Mouse (Mus musculus) layer of hippocampus, adult 2 months (tissue): ENCODE measurements at regions not wholly inside any gene's neighbourhood (a gene's known extent, or its start where the extent isn't known, plus 50 kb on each side); places are given as distances from the start of the nearest gene placed in this dataset.

Experiments used
- DNase-seq, 2 experiments: peaks; one replicate each; pipeline ENCODE4 v3.0.0; 2022; ENCODE audit warnings: low spot score in 2 of 2
- H3K27ac ChIP-seq: fragments of 200-600 bp; 2 replicates; pipeline ENCODE4 v1.8.1; 2022
- H3K4me3 ChIP-seq: fragments of 200-600 bp; 2 replicates; pipeline ENCODE4 v1.8.1; 2022; ENCODE audit warnings: mild to moderate bottlenecking
- CTCF ChIP-seq: fragments of 200-600 bp; conservative IDR thresholded peaks from 2 replicates; pipeline ENCODE4 v1.8.1; 2022; ENCODE audit warnings: antibody characterized with exemption, mild to moderate bottlenecking, moderate library complexity

DNA sequence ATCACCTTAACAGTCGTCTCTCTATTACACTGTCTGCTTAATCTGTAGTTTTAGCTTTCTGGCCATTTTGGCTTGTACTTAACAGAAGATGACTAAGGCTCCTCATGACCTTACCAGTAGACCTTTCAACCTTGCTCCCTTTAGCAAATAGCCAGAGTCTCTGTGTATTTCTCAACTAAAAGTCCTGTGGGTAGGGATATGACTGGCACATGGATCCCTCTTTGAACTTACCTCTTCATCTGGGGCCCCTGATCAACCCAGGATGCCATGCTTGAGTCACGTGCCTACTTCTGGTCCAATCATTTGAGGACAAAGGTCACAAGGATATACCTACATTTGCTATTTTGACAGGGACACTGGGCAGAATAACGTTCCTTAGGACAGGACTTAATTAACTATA, 292.7 kb downstream of the Cog6 start:
- no peak for TF ChIP-seq CTCF
- DNase-seq = no peak

DNA sequence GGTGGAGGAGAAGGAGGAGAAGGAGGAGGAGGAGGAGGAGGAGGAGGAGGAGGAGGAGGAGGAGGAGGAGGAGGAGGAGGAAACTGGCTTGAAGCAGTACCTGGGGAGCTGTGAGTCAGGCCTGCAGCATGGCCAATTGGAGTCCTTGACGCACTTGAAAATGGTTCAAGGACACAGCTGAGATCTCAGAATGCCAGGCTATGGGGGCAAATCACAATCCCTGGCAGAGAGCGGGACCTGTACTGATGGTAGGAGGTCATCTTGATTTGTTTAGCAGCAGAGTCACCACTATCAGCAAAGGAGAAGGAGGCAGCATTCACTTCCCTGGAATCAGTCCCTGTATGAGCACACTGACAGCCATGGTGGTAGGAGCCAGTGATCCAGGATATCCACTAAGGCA, 294.1 kb downstream of the Cog6 start:
- TF ChIP-seq CTCF = no peak
- Histone ChIP-seq H3K4me3 (no peak overlapping the region), H3K27ac (no peak overlapping the region)
- no peak for DNase-seq

More for the DNA sequence above, 292.7 kb downstream of the Cog6 start:
- Histone ChIP-seq H3K27ac (no peak overlapping the region), H3K4me3 (no peak overlapping the region)

DNA sequence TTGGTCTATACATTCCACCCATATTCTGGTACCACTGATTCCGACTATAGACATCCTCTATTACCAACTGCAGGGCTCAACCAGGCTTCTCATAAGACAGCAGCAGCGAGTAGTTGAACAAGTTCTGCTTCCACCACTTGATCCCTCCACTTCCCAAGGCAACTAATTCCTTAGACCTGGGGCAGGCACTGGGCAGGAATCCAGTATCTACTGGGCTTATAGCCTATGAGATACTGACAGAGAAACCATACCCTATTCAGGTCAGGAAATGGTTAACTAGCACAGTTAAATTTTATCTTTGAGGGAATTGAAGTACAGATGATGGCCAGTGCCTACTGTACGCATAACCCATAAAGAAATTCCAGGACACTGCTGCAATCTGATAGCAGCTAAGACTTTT, 297.9 kb downstream of the Cog6 start:
- no peak for TF ChIP-seq CTCF
- no peak for DNase-seq
- Histone ChIP-seq H3K27ac (no peak overlapping the region), H3K4me3 (no peak overlapping the region)

DNA sequence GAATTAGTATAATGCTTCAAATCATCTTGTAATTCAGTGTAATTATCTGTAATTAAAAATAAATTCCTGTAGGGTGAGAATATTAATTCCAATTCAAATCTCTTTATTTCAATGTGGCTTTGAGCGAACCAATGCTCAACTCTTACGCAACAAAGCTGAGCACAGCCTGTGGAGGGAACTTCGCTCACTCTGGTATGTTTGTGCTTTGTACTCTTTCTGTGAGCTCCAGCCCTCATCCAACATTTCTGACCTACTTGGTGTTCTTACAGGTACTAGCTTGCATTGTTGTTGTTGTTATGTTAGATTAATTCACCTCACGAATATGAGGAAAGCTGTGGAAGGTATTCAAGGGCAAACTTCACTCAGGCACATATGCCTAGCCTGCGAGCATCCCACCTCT, 299.7 kb downstream of the Cog6 start:
- DNase-seq = no peak
- no peak overlapping the region for H3K27ac ChIP-seq
- no peak overlapping the region for H3K4me3 ChIP-seq
- TF ChIP-seq CTCF = no peak

DNA sequence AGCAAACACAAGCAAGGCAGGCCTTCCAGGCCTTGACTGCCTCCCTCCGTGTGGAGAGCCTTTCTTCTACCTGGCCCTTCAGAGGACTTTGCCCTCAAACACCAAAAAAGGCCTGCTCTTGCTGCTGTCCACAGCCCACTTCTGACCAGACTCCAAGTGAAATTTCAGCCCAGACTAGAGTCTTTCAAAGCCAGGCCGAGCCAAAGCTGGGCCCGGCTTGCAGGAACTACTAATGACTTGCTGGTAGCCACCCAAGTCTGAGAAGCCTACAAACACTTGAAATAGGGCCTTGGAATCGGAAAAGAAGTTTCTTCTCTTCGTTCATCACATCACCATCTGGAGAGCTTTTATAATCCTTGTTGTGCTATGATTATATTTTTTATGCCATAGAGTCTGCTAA, 304.9 kb downstream of the Cog6 start:
- Histone ChIP-seq H3K4me3 (no peak overlapping the region), H3K27ac (peak overlapping the region; percentile 12)
- TF ChIP-seq CTCF = no peak
- DNase-seq = peak; percentile 25 to 33

DNA sequence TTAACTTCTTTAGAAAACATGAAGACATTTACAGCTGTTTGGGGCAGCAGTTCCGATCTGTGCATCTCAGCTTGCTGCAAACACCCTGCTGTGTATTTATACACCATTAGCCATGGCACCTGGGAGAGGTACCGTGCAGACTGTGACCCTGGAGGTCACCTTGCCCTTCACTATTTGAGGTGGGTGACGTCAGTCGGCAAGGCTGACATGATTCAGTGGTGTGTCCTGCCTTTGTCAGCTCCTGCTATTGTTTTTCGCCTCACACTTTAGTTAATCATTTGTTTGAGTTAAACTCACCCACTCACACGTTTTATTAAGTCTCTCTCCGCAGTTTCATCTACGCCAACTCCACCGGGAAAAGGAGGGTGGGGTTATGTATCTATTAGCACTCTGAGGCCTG, 305.9 kb downstream of the Cog6 start:
- no peak for DNase-seq
- TF ChIP-seq CTCF = no peak
- Histone ChIP-seq H3K4me3 (no peak overlapping the region), H3K27ac (no peak overlapping the region)

DNA sequence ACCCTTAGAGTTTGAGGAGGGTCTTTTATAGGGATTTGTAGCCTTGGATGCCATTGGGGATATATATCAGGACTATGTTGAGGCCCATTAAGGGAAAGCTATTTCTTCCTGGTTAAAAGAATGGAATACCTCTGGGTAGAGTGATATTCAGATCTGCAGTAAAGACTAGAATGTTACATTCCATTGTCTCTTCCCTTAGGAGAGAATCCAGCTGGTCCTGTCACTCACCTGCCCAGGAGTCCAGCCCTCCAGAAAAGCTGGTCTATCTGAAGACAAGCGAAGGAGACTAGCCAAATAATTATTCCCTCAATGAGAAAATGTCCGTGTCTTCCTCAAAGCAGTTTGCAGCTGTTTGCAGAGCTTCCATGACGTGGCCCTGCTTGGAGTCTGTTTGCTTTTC, 308.3 kb downstream of the Cog6 start:
- TF ChIP-seq CTCF = no peak
- no peak for DNase-seq
- Histone ChIP-seq H3K27ac (no peak overlapping the region), H3K4me3 (no peak overlapping the region)

DNA sequence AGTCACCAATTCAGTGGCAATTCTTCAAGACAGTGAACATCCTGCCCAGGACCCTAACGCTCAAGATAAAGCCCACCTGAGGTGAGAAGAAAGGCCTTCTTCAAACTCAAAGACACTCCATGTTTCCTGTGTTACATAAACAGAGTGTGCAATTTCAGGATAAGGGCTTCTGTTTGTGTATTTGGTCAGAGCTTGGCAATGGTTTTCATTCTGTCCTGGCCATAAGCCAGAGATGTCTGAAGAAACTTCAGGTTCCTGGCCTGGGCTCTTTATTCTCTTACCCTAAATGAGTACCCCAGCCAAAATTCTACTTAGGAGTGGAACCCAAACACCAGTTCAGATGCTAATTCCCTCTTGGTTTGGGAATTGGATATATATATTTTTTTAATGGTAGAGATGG, 308.7 kb downstream of the Cog6 start:
- DNase-seq = no peak
- Histone ChIP-seq H3K27ac (no peak overlapping the region), H3K4me3 (no peak overlapping the region)
- TF ChIP-seq CTCF = no peak

DNA sequence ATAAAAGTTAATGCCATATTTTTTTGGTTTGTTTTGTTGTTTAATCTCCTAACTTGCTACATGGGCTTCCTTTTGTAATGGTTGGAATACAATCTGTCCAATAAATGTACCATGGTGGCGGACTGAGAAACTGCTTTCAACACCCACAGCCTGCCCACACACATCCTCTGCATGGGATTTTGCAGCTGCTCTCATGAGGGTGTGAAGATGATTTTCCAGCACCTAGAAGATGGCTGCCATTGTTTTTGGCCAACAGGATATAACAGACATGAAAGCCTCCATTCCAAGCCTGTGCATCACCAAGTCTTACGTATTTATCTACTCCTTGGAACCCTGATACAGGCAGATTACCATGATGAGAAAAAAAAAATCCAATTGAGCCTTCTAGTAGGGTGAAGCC, 310.4 kb downstream of the Cog6 start:
- peak; percentile 20 to 26 for DNase-seq
- Histone ChIP-seq H3K4me3 (no peak overlapping the region), H3K27ac (peak overlapping the region; percentile 82)
- no peak for TF ChIP-seq CTCF

DNA sequence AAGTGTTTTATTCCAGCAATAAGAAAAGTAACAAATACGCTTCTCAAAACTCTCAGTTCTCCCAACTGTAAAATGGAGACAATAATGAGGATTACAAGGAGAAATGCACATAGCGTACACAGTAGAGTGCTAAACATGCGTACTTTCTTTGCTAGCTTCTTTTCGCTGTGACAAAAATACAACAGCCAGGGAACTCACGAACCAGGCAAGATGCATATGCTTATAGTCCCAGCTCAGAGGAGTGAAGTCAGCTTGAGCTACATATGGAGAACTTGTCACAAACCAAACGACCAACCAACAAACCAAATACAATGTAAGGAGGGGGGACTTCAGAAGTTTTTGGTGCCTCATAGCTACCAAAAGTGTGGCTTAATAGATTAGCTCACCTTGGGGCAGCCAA, 313.3 kb downstream of the Cog6 start:
- TF ChIP-seq CTCF = no peak
- no peak overlapping the region for H3K4me3 ChIP-seq
- no peak overlapping the region for H3K27ac ChIP-seq
- no peak for DNase-seq

DNA sequence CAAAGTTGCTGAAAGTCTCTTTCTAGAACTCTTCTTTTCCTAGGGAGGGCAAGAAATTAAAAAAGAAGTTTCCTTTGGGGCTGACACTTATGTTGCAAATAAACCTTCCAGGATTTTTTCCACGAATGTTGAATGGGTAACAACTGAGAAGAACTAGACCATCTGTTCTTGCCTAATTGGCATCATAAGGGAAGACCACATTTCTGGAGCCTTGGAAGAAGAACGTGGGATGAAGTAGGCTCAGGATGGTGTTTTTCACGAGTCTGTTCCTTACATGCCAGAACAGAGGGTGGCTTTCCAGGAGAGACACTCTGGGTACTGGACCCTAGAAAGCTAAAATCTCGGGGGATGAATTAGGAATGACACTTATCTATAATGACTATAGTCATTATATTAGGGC, 314.1 kb downstream of the Cog6 start:
- DNase-seq = peak in 1 of 2 experiments; percentile 46
- Histone ChIP-seq H3K27ac (no peak overlapping the region), H3K4me3 (no peak overlapping the region)
- TF ChIP-seq CTCF = no peak

DNA sequence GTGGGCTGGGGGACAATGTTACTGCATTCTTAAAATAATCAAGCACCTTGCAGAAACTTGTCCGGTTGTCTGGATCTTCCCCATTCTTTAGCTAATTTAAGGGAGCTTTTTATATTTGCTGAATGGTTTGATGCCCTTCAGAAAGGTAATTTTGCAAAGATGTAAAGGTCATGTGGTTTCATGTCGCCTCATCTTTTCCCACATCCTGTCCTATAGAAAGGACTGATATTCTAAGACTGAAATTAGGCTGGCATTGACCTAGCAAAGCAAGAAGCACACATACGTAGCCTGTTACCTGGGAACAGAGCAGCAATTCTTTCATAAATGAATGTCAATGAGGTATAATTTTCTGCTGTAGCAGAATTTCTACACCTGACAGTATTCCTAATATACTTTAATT, 315.4 kb downstream of the Cog6 start:
- DNase-seq = no peak
- TF ChIP-seq CTCF = no peak
- H3K27ac ChIP-seq = no peak overlapping the region

DNA sequence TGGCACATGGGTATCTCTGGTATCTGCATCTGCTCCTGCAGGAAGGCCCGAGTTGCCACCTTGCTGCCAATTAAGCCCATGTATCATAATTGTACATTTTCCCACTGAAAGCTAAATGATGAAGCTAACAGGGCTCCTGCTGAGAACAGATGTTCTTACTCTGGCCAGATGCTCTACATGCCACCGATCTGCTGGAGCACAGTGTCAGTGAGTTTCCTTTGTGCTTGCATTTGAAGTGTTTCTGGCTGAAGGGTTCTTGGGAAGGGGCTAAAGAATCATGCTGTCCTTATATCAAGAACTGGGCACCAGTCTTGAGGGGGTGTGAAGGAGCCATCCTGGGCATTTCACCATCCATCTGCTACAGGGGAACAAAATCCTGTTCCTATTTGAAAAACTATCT, 323.2 kb downstream of the Cog6 start:
- Histone ChIP-seq H3K4me3 (no peak overlapping the region), H3K27ac (0 out of 2 replicates have a peak overlapping the region, but pooled peaks have one; percentile 48)
- TF ChIP-seq CTCF = no peak
- no peak for DNase-seq

More for the DNA sequence above, 315.4 kb downstream of the Cog6 start:
- no peak overlapping the region for H3K4me3 ChIP-seq

DNA sequence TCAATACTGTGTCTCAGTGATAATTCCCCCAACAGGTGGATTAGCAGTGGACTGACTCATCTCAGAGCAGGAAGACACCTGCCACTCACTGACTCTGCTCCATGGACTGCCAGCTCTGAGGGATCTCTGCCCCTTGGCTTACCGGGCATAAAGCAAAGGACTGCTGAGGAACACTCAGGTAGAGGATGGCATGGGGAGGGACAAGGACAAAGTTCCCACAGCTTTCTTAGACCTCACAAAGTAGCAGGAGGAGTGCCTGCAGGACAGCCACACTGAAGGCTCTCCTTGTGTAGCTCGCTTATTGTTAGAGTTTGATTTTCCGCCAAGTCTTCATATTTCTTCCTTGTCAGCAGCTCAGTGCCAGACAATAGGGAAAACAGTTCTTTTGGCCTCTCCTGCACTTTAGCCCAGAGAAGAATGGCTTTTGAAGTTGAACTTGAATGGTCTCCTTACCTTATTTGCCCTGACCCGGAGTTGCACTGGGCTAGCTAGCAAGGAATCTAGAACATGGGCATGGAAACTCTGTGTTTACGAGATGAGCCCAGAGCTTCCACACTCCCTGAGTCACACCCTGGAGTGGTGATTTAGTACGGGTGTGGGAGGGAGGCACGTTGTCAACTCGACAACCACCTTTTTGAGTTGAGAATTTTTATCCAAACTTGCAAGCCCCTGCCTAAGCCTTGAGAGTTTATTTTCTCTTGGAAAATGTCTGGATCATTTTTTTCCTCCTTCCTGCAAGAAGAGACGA, 331.4 kb downstream of the Cog6 start:
- Histone ChIP-seq H3K4me3 (no peak overlapping the region), H3K27ac (peak overlapping the region; percentile 71)
- no peak for TF ChIP-seq CTCF
- DNase-seq = no peak
